25 mouse cellular contexts compared by ENCODE assay signal in the genomic region with DNA sequence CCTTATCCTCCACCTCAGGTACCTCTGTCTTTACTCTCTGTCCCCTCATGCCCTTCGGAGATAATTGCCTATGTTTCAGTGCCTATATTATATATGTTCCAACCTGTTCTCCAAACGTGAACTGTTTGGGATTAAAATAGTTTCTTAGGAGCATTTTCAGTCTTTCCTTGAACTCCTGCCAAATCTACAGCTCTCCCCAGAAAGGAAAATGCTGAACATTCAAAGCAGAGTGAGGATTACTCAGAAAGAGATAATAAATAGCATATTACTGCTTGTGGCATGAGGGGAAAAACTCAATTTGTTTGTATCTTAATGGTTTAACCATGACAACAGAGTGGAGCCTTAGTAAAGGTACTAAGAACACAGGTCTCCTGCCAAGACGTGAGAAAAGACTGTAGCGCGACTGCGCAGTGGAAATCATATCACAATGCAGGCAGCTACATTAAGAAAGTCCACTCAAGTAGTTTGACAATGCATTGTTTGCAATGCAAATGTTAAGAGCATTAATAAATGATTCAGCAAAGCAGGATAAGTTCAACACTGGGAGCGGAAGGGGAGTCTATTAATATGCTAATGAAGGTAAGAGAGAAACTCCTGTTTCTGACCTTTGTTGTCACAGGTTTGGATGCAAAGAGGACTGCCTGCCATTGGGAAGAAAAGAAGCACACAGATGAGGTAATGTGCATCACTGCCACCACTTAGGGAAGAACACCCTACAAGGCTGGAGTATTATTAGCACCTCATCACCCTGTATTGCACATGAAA.
DNase-seq lines count a peak whose midpoint lies in the region; ATAC-seq and TF ChIP-seq lines count a peak whose summit lies in the region.
"Had no signal": no experiment of that assay in that cellular context is flagged by ENCODE, and none has a peak within 500 bp of the region (broad histone marks: within the 10 kb centered on the region; RNA-seq: fewer than 3 reads in every experiment).

No protein-coding gene starts in this region.

- H3K4me3 ChIP-seq in forebrain, postnatal 0 days (ENCODE audit: low read depth, low read length), result no peak overlapping the region
- H3K4me3 ChIP-seq in forebrain, embryonic 11.5 days (ENCODE audit: low read depth, low read length), result no peak overlapping the region
- H3K4me3 ChIP-seq in lung, embryonic 14.5 days (ENCODE audit: low read depth, low read length), result no peak overlapping the region
- H3K4me3 ChIP-seq: forebrain, embryonic 13.5 days; hindbrain, embryonic 15.5 days; midbrain, embryonic 13.5 days; neural tube, embryonic 12.5 days had no signal

- no peak for ATAC-seq in forebrain, postnatal 0 days
- no peak for ATAC-seq in forebrain, embryonic 11.5 days (replicated peaks; ENCODE audit: low FRiP score)
- no peak for ATAC-seq in lung, embryonic 14.5 days (ENCODE audit: insufficient read depth)
- ATAC-seq: forebrain, embryonic 13.5 days; liver, postnatal 0 days; midbrain, embryonic 13.5 days had no signal

- H3K27ac ChIP-seq in forebrain, postnatal 0 days (ENCODE audit: low read depth, low read length), result no peak overlapping the region
- H3K27ac ChIP-seq in forebrain, embryonic 11.5 days (ENCODE audit: low read depth, low read length), result no peak overlapping the region
- no peak overlapping the region for H3K27ac ChIP-seq in lung, embryonic 14.5 days (ENCODE audit: low read depth)
- H3K27ac ChIP-seq: forebrain, embryonic 13.5 days; hindbrain, embryonic 15.5 days; midbrain, embryonic 13.5 days; neural tube, embryonic 12.5 days had no signal

- no peak overlapping the region for H3K4me2 ChIP-seq in forebrain, postnatal 0 days (ENCODE audit: low read depth)
- no peak overlapping the region for H3K4me2 ChIP-seq in forebrain, embryonic 11.5 days (ENCODE audit: low read depth, low read length, severe bottlenecking)
- no peak overlapping the region for H3K4me2 ChIP-seq in lung, embryonic 14.5 days
- H3K4me2 ChIP-seq: forebrain, embryonic 13.5 days; heart, embryonic 11.5 days; hindbrain, embryonic 15.5 days; liver, embryonic 11.5 days; midbrain, embryonic 13.5 days; neural tube, embryonic 12.5 days had no signal

- no peak for TF ChIP-seq CTCF in forebrain, postnatal 0 days (IDR thresholded peaks at IDR 0.05; ENCODE audit: low read depth)
- TF ChIP-seq CTCF in lung, embryonic 14.5 days (IDR thresholded peaks at IDR 0.05; ENCODE audit: low read depth), result no peak

- no peaks in the 10 kb centered on the region for H3K4me1 ChIP-seq in forebrain, postnatal 0 days (ENCODE audit: insufficient read depth)
- peaks cover 5% of the 10 kb centered on the region; the same call in 1 of the 2 replicates for H3K4me1 ChIP-seq in forebrain, embryonic 11.5 days (replicated peaks; ENCODE audit: control insufficient read depth, insufficient read depth, low read length)
- H3K4me1 ChIP-seq in lung, embryonic 14.5 days (ENCODE audit: insufficient read depth), result no peaks in the 10 kb centered on the region
- H3K4me1 ChIP-seq: neural tube, embryonic 12.5 days had no signal

- H3K27me3 ChIP-seq in forebrain, postnatal 0 days (ENCODE audit: insufficient read depth, low read length), result no peaks in the 10 kb centered on the region
- H3K27me3 ChIP-seq in forebrain, embryonic 11.5 days (ENCODE audit: control insufficient read depth, insufficient read depth, low read length), result no peaks in the 10 kb centered on the region
- no peaks in the 10 kb centered on the region for H3K27me3 ChIP-seq in lung, embryonic 14.5 days (ENCODE audit: insufficient read depth, low read length)
- H3K27me3 ChIP-seq: forebrain, embryonic 13.5 days; hindbrain, embryonic 15.5 days; midbrain, embryonic 13.5 days; neural tube, embryonic 12.5 days had no signal

- 20% methylated on average over 7 of the region's 7 CpGs for WGBS in forebrain, postnatal 0 days
- WGBS in forebrain, embryonic 11.5 days, result 45% methylated on average over 7 of the region's 7 CpGs
- 65% methylated on average over 7 of the region's 7 CpGs for WGBS in lung, embryonic 14.5 days

- H3K9ac ChIP-seq in forebrain, postnatal 0 days, result no peak overlapping the region
- no peak overlapping the region for H3K9ac ChIP-seq in forebrain, embryonic 11.5 days (ENCODE audit: low read length)
- no peak overlapping the region for H3K9ac ChIP-seq in lung, embryonic 14.5 days
- H3K9ac ChIP-seq: forebrain, embryonic 13.5 days; hindbrain, embryonic 15.5 days; liver, postnatal 0 days; midbrain, embryonic 13.5 days; neural tube, embryonic 12.5 days had no signal

- no peaks in the 10 kb centered on the region for H3K9me3 ChIP-seq in forebrain, postnatal 0 days (ENCODE audit: low read length)
- no peaks in the 10 kb centered on the region for H3K9me3 ChIP-seq in forebrain, embryonic 11.5 days (ENCODE audit: control insufficient read depth, low read length)
- H3K9me3 ChIP-seq in lung, embryonic 14.5 days (ENCODE audit: low read depth, low read length), result no peaks in the 10 kb centered on the region
- H3K9me3 ChIP-seq: forebrain, embryonic 13.5 days; hindbrain, embryonic 15.5 days; midbrain, embryonic 13.5 days; neural tube, embryonic 12.5 days had no signal

- no peaks in the 10 kb centered on the region for H3K36me3 ChIP-seq in forebrain, postnatal 0 days (ENCODE audit: insufficient read depth)
- H3K36me3 ChIP-seq in forebrain, embryonic 11.5 days (ENCODE audit: control insufficient read depth, insufficient read depth, low read length), result no peaks in the 10 kb centered on the region
- no peaks in the 10 kb centered on the region for H3K36me3 ChIP-seq in lung, embryonic 14.5 days (ENCODE audit: insufficient read depth)
- H3K36me3 ChIP-seq: hindbrain, embryonic 15.5 days; midbrain, embryonic 13.5 days; neural tube, embryonic 12.5 days had no signal

- DNase-seq in forebrain, postnatal 0 days, result peak; percentile 18
- no peak for DNase-seq in forebrain, embryonic 11.5 days (ENCODE audit: low spot score)
- DNase-seq in lung, embryonic 14.5 days, result peak; percentile 49
- DNase-seq in lung, adult 18-20 months, result no peak
- DNase-seq in ES-CJ7 (ENCODE audit: low read depth, low spot score) (peak; percentile 68), ZHBTc4 (ENCODE audit: low read depth, low spot score) (peak; percentile 42)
- no peak for DNase-seq in cerebellum, adult 11-12 months
- DNase-seq: adrenal gland, postnatal 25 days; cerebellum, adult 11 months; cerebellum, postnatal 10 days; gastrocnemius, postnatal 14 days; heart, adult 11 months; kidney, adult 8-10 months; kidney, postnatal 25 days; liver, postnatal 0 days; lung, postnatal 14 days; retina, postnatal 1 day; spleen, adult 18-20 months; thymus, postnatal 14 days had no signal

Comparison
In these comparisons a context has a peak if more than half of its experiments do, and no peak if none do; other contexts are left out.
1. DNase-seq: peak in forebrain, postnatal 0 days (single experiment), lung, embryonic 14.5 days (single experiment), ES-CJ7 (single experiment) and ZHBTc4 (single experiment); none in forebrain, embryonic 11.5 days (single experiment), lung, adult 18-20 months (0 of 2) and cerebellum, adult 11-12 months (single experiment).